Mouse (Mus musculus) stomach, embryonic 16.5 days (tissue): ENCODE measurements at regions not wholly inside any gene's neighbourhood (a gene's known extent, or its start where the extent isn't known, plus 50 kb on each side); places are given as distances from the start of the nearest gene placed in this dataset.

ENCODE experiments used
- ATAC-seq: fragments of 200-750 bp; cut with Nextera tagmentation; 2 replicates; pipeline ENCODE4 v1.8.0; 2017; ENCODE audit warnings: moderate number of reproducible peaks, moderate TSS enrichment; ENCODE audit not compliant: insufficient read depth, low FRiP score
- H3K27ac ChIP-seq: fragments of 300-500 bp; sonication (generic); 2 replicates; pipeline ENCODE4 v1.5.1; 2014; ENCODE audit warnings: low read length
- H3K27me3 ChIP-seq: fragments of 300-500 bp; sonication (generic); 2 replicates; pipeline ENCODE4 v1.6.1; 2014; ENCODE audit warnings: low read length, control low read depth, mixed read lengths; ENCODE audit not compliant: control insufficient read depth, insufficient read depth
- H3K36me3 ChIP-seq: fragments of 300-500 bp; sonication (generic); 2 replicates; pipeline ENCODE4 v1.6.1; 2014; ENCODE audit warnings: low read length; ENCODE audit not compliant: control insufficient read depth, insufficient read depth
- H3K4me1 ChIP-seq: fragments of 300-500 bp; sonication (generic); 2 replicates; pipeline ENCODE4 v1.6.1; 2014; ENCODE audit warnings: low read length, control low read depth, mixed read lengths; ENCODE audit not compliant: control insufficient read depth, insufficient read depth
- H3K4me2 ChIP-seq: fragments of 300-500 bp; sonication (generic); 2 replicates; pipeline ENCODE4 v1.6.1; 2014; ENCODE audit warnings: low read depth, low read length, mixed read lengths
- H3K4me3 ChIP-seq: fragments of 300-500 bp; sonication (generic); replicated peaks from 2 replicates; pipeline ENCODE4 v1.5.1; 2014; ENCODE audit warnings: mild to moderate bottlenecking, low read length
- H3K9ac ChIP-seq: fragments of 300-500 bp; sonication (generic); 2 replicates; pipeline ENCODE4 v1.6.1; 2014; ENCODE audit warnings: low read length
- H3K9me3 ChIP-seq: fragments of 300-500 bp; sonication (generic); replicated peaks from 2 replicates; pipeline ENCODE4 v1.6.1; 2016; ENCODE audit warnings: low read length, control low read depth; ENCODE audit not compliant: control insufficient read depth
- WGBS: fragments of 180-500 bp; shearing (Covaris S2); extraction: QIAGEN DNeasy Blood & Tissue Kit; methylation state at CpG from one replicate; pipeline ENCODE4 v1.1.7; 2014; 5-methylcytosine and 5-hydroxymethylcytosine counted together

DNA sequence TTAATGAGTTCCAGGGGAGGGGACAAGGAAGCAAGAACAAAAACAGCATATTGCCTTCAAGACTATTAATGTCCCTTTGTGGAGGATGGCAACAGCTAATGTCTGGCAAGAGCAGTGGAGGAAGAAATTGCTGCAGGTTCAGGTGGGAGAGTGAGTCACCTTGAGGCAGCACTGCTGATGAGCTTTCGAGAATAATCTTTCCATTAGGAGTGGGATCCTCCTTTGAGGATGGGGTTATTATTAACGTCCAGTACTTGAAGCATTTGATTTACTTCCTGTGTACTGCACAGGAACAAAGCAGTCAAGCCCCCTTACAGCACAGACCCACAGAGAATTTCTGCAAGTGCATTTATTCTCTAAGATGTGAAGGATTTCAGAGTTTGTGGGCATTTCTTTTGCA, 671.2 kb upstream of the Stxbp6 start:
- H3K4me3 ChIP-seq = no peak overlapping the region
- no peak overlapping the region for H3K9ac ChIP-seq
- H3K4me2 ChIP-seq = no peak overlapping the region
- no peaks in the 10 kb centered on the region for H3K27me3 ChIP-seq
- no peak overlapping the region for H3K27ac ChIP-seq
- WGBS = 46% methylated on average over 2 of the region's 2 CpGs
- no peaks in the 10 kb centered on the region for H3K4me1 ChIP-seq
- no peak for ATAC-seq
- no peaks in the 10 kb centered on the region for H3K9me3 ChIP-seq
- no peaks in the 10 kb centered on the region for H3K36me3 ChIP-seq

DNA sequence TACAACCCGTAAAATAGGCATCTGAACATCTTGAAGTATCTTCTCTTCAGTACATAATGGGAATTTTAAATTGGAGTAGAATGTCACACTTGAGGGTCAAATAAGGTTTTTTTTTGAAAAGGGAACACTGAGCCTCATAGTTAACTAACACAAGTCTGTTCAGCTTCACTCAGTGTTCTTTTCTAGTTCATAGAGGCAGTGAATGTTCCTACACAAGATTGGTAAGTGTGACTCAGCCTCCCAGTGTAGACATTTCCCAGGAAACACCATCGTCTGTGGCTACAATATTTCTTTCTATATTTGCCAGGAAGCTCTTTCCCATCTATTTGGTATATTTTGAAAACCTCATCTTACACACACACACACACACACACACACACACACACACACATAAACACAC, 670.1 kb upstream of the Stxbp6 start:
- no peaks in the 10 kb centered on the region for H3K36me3 ChIP-seq
- no peaks in the 10 kb centered on the region for H3K27me3 ChIP-seq
- no peak overlapping the region for H3K9ac ChIP-seq
- ATAC-seq = no peak
- H3K4me2 ChIP-seq = no peak overlapping the region
- no peak overlapping the region for H3K27ac ChIP-seq
- no peaks in the 10 kb centered on the region for H3K9me3 ChIP-seq
- 81% methylated on average over 2 of the region's 2 CpGs for WGBS
- H3K4me1 ChIP-seq = no peaks in the 10 kb centered on the region
- no peak overlapping the region for H3K4me3 ChIP-seq

DNA sequence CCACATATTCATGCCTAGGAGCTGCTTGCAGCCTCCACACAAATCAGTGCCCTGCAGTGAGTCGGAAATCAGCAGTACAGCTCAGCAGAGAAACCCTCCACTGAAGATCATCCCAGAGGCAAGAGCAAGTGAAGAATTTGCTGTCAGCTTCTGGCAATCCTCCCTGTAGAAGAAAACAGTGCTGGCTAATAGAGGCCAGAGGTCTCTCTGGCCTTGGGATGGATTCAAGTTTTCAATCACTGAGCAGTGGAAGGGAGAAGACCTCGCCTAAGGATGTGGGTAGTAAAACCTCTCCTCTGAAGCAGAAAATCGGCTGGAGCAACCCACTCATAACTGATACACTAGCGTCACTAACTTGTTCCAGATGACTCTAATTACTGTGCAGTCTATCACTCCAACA, 659.2 kb upstream of the Stxbp6 start:
- no peak overlapping the region for H3K4me3 ChIP-seq
- ATAC-seq = no peak
- H3K27me3 ChIP-seq = no peaks in the 10 kb centered on the region
- H3K36me3 ChIP-seq = no peaks in the 10 kb centered on the region
- no peaks in the 10 kb centered on the region for H3K4me1 ChIP-seq
- H3K9me3 ChIP-seq = no peaks in the 10 kb centered on the region
- H3K27ac ChIP-seq = no peak overlapping the region
- WGBS = 41% methylated on average over 4 of the region's 4 CpGs
- H3K4me2 ChIP-seq = no peak overlapping the region
- no peak overlapping the region for H3K9ac ChIP-seq

DNA sequence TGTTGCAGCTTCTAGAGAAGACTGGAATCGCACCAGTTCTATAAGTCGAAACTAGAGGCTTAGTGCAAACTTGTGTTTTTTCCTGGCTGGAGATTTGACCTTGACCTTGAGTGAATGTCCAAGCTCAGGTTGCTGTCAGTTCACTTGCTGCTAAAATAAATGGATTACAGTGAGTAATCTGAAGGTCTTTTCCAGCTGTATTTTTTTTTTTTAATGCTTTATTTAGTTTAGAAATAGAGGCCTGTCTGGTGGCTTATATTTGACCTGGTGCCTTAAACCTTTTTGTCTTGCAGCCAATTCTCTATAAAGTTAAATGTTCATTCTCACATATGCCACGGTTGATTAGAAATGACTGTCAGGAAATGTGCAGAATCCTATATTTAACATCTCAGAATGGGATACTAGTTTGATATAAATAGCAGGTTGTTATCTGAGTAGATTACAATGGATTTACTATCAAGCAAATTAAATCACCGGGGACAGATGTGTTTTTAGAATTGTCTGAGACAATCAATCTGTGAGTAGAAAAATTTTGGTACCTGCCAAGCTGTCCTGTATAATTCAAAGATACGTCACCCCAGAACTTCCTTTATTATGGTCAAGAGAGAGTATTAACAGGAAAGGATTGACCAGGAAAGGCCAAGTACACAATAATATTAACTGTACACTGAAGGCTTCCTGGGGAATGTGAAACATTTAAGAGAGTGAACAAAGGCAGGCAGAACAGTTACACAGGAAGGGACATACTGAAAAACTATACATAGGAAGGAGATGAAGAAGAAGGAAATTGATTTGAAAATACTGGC, 650.3 kb upstream of the Stxbp6 start:
- Histone ChIP-seq H3K4me1 (no peaks in the 10 kb centered on the region), H3K36me3 (no peaks in the 10 kb centered on the region), H3K4me2 (no peak overlapping the region), H3K27ac (no peak overlapping the region), H3K9ac (no peak overlapping the region), H3K4me3 (no peak overlapping the region), H3K9me3 (no peaks in the 10 kb centered on the region), H3K27me3 (no peaks in the 10 kb centered on the region)
- ATAC-seq = no peak
- WGBS = 47% methylated on average over 5 of the region's 5 CpGs

DNA sequence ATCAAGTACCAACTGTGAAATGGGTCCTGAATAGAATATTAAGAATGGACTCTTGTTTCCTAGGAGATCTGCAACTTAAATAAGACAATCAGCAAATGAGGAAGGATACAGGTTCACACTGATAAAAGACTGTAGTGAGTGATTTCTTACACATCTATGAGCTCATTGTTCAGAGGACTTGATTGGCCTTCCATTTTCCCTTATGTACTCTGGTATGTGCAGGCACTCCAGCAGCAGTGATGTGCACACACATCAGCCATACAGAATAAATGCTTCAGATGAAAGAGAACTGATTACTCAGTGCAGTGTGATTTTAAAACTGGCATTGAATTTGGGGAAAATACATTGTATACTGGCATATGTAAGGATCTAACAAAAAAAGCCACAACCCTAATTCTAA, 636.8 kb upstream of the Stxbp6 start:
- Histone ChIP-seq H3K4me1 (no peaks in the 10 kb centered on the region), H3K4me2 (no peak overlapping the region), H3K27ac (no peak overlapping the region), H3K9ac (no peak overlapping the region), H3K36me3 (no peaks in the 10 kb centered on the region), H3K9me3 (no peaks in the 10 kb centered on the region), H3K27me3 (no peaks in the 10 kb centered on the region), H3K4me3 (no peak overlapping the region)
- ATAC-seq = no peak

DNA sequence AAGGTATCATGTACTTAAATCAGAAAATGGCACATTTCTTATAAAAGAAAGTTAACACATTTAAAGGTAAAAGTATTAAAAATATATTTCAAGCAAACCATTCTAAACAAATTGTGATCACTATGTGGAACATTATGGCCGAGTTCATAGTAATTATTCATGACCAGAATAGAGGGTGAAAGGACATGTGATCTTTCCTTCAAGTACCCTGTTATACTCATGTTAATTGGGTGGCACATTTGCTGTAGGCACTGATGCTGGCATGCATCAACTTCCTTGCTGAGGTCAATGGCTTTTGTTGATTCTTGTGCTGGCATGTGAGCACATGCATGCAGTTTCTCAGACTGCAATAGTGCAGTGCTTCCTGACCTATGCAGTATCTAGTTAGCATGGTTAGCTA, 636.3 kb upstream of the Stxbp6 start:
- Histone ChIP-seq H3K9me3 (no peaks in the 10 kb centered on the region), H3K27ac (no peak overlapping the region), H3K4me1 (no peaks in the 10 kb centered on the region), H3K27me3 (no peaks in the 10 kb centered on the region), H3K4me3 (no peak overlapping the region), H3K9ac (no peak overlapping the region), H3K36me3 (no peaks in the 10 kb centered on the region), H3K4me2 (no peak overlapping the region)
- no peak for ATAC-seq
- 66% methylated on average over 1 of the region's 1 CpGs for WGBS

DNA sequence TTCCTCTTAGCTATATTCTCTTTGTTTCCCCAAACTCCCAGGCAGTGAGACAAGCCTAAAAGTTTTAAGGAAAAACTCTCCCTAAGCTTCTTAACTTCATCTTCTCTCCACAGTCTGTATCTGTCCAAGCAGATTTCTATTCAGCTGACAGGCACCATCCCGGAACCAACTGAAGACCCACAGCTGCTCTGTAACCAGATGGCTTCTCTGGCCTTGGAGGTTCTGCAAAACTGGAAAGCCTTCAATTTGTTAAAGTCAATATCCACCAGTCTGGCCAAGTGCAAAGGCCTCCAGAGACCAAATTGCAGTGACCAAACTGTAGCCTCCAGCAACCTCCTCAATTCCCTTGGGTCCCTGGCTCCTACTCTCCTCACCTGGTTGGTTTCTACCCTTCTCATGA, 614.8 kb upstream of the Stxbp6 start:
- peak; percentile 37; the same call in 1 of the 2 replicates for ATAC-seq
- 38% methylated on average over 1 of the region's 1 CpGs for WGBS
- Histone ChIP-seq H3K36me3 (no peaks in the 10 kb centered on the region), H3K4me2 (no peak overlapping the region), H3K4me3 (no peak overlapping the region), H3K9me3 (no peaks in the 10 kb centered on the region), H3K27ac (no peak overlapping the region), H3K4me1 (no peaks in the 10 kb centered on the region), H3K9ac (no peak overlapping the region), H3K27me3 (no peaks in the 10 kb centered on the region)

DNA sequence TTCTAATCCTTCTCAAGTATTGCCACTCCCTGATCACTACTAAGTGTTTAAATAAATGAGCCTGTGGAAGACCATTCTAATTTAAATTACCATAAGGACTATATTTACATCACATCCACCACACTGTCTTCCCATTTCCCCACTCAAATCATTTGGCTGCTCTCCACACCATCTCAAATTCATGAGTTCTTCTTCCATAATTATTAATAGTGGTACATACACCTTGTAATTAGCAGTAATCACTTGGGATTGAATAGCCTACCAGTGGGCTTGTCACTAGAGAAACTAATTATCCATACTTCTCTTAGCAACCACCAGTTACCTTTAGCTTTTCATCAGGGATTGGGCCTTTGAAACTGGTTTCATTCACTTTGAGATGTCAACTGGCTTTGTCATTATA, 612.3 kb upstream of the Stxbp6 start:
- no peak for ATAC-seq
- Histone ChIP-seq H3K4me1 (no peaks in the 10 kb centered on the region), H3K9ac (no peak overlapping the region), H3K27ac (no peak overlapping the region), H3K4me2 (no peak overlapping the region), H3K36me3 (no peaks in the 10 kb centered on the region), H3K4me3 (no peak overlapping the region), H3K27me3 (no peaks in the 10 kb centered on the region), H3K9me3 (no peaks in the 10 kb centered on the region)

DNA sequence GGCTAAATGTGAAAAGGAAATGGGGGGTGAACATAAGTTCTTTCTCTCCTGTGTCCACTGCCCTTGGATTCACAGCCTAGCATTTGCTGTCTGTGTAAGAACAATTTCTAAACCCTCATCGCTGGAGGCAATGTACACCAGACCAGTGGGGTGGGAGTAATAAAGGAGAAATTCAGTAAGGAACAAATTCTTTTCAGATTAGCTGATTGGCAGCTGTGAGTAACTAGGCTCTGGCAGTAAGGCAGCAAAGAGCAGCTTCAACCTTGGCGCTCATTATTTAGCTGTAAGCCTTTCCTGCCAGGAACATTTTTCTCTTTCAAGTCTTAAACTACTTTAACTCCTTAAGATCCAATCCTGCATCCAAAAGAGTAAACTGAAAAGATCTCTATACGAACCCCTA, 597.9 kb upstream of the Stxbp6 start:
- H3K4me1 ChIP-seq = no peaks in the 10 kb centered on the region
- H3K4me2 ChIP-seq = no peak overlapping the region
- H3K27me3 ChIP-seq = no peaks in the 10 kb centered on the region
- 39% methylated on average over 3 of the region's 3 CpGs for WGBS
- no peak for ATAC-seq
- H3K9me3 ChIP-seq = no peaks in the 10 kb centered on the region
- H3K9ac ChIP-seq = no peak overlapping the region
- no peak overlapping the region for H3K4me3 ChIP-seq
- no peak overlapping the region for H3K27ac ChIP-seq
- H3K36me3 ChIP-seq = no peaks in the 10 kb centered on the region
